Mouse (Mus musculus) CD4-positive, CD25-positive, alpha-beta regulatory T cell, adult 2 months (primary cell): ENCODE data around the gene Spock2.

ENCODE experiments used
- DNase-seq: peaks from one replicate; pipeline ENCODE4 v3.0.0-alpha.2; 2012; ENCODE audit warnings: low read depth, low spot score

Spock2 gene

DNA sequence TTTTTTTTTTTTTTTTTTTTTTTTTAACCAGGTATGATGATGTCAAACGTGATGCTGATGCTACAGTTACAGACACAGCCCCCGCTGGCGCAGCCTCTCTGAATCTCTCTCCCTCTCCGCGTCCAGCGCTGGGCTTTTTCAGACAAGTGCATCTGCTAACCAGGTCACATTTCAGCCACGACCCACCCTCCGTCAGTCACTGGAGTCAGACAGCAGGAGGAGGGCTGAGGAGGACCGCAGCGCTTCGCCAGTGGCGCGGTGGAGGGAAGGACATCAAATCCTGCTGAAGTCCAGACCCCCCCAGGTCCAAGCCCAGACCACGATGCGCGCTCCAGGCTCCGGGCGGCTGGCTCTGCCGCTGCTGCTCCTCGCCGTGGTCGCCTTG lies at the start of gene Spock2:
TSS of gene Spock2 (plus strand) at position 74 of the 385 bp plus-strand sequence.
- DNase-seq, result peak; percentile 72

DNA sequence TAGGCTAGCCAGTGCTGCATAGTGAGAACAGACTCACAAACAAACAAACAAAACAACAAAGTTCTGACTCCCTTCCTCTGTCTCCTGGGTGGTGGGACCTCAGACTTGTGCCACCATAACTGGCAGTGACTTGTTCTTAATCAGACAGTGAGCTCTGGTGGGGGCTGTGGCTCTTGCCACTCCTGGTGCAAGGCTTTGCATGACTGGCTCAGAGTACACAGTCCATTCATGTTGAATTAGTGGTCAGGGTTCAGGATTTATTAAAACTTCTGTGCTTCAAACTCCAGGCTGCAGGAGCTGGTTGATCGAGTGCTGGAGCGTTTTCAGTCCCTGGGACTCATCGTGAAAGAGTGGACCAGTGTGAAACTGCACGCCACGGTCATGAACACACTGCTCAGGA lies 43.8 kb upstream of the Spock2 start:
- DNase-seq, result no peak

DNA sequence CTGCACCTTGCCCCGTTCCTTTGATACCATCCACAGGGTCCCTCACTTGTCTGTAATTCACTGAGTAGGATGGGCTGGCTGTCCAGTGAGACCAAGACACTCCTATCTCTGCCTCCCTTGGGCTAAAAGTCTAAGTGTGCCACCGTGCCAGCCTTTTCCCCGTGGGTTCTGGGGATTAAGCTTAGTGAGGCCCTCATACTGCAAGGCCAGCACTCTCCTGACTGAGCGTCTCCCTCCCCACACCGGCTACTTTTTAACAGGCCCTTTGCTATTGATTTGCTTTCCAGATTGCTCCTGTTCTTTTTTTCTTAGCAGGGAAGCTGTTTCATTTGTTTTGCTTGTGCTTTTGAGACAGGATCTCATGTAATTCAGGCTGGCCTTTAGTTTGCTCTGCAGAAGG lies 43.1 kb upstream of the Spock2 start:
- no peak for DNase-seq

DNA sequence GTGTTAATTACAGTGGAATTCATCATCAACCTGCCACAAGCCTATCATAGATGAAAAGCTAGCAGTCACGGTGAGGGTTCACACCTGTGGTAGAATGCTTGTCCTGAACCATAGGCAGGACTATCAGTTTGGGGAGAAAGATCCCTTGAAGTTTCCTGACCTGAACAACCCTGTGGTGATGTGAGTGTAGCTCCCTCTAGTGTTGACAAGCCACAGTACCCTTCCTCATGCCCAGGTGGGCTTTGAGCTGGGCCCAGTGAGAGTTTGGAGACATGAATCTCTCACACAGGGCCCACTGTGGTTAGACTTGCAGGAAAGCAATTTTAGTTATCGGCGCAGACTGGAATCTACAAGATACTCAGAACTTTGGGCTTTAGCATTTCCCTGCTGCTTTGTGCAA lies 39.5 kb upstream of the Spock2 start:
- peak; percentile 76 for DNase-seq

DNA sequence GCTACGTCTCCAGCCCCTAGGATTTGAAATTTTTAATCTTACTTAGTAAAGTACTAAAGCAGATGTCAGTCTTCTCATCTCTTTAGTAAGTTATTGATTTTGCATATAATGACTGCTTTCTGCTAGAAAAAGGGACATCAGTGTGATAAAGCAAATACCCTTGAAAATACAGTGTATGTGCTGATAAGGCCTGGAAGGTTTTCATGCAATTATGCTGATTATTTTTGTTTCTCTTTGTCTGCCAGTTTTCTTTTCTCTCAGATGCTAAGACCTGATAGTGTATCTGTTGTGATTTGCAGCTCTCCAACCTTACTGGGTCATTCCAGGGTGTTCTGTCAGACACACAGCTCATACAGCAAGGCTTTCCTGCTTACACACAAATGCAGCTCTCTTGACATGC lies 30.9 kb upstream of the Spock2 start:
- DNase-seq, result no peak

DNA sequence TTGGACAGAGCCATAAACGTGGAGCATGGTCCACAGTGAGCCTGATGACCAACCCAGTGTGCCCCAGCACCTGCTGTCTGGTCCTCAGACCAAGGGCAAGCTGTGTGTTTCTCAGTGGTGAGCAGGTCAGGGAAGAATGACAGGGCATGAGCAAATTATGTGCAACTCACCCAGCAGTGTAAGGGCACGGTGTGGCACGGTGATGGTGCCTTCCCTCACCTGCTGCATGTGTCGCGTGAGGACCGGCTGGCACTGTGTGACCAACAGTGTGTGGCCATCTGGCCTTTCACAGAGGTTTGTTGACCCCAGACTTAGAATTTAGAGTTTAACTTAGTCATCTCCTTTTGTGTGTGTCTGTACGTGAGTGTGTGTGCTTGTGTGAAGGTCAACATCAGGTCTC lies 28.8 kb upstream of the Spock2 start:
- no peak for DNase-seq

DNA sequence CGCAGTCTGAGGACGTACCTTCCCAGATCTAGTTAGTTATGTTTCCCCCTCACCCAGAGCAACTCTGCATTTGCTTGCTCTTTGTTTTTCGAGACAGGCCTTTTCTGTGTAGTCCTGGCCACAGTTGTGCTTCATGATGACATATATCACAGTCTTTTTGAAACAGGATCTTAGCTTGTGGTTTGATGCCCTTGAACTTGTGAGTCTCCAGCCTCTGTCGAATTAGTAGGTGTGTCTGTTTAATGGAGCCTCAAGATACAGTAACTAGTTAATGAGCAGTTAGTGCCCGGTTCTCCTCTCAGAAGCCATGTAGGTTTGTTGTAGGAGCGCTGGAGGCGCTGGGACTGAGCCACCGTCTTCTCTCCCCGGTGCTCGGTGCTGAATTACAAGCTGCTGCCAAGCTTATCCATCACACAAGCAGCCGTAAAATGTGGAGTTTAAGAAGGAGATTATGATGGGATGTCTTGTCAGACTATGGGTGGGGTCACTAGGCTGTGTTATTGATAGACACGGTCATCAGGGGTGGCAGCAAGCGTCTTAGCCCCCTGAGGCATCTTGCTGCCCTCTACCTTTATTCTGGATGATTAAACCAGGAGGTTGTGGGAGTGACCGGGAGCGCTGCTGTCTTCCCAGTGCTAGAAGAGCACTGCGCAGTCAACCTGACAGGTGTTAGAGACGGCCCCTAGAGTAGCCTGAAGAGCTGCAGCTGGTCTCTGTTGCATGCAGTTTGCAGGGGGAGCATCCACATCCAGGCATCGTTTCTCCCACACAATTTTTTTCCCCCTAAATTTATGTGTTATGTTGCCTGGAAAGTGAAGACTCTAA lies 28.1 kb upstream of the Spock2 start:
- peak; percentile 16 for DNase-seq

DNA sequence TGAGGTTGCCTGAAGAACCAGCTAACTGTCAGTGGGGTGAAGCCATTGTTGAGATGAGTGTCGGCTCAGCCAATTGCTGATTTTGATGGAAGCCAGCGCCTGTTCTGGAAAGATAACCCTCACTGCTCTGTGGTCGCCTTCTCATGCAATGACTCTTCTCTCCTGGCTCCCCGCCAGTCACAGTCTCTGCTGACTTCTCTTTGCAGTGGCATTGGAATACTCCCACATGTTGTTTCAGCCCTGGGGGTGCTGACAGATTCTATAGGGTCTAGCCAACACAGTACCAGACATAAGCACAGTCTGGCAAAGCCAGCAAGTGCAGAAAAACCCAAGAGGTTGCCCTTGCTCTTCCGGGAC lies 27.5 kb upstream of the Spock2 start:
- no peak for DNase-seq

DNA sequence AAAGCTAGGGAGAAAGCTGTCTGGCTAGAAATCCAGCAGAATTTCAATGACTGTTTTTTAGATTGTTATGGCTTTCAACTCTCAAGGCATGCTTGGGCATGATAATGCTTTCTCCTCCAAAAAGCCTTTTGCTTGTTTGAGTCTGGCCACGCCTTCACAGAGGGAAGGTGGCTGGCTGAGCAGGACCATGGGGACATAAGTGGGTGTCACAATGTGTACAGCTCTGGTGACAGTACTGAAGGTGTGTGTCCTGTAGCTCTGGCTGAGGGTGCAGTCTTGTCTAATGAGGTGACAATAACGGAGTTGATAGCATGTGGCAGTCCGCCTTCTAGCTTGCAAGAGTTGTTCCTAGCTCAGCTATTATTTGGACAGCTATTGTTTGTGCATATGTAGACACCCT lies 25.8 kb upstream of the Spock2 start:
- no peak for DNase-seq

DNA sequence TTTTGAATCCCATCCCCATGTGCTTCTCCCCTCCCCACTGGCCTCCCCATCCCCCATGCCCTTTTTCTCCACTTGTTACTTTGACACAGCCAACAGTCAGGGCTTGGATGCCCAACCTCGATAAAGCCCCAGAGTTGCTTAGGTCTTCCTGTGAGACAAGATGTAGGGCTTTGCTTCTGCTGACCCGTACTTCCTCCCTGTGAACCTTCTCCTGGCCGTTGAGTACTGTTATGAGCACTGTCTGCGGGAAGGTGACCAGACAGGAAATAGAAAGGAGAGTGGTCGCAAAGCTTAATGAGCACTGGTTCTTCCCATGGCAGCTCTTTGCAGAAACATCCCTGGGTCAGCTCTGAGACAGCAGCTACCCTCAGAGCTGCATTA lies 25.4 kb upstream of the Spock2 start:
- peak; percentile 40 for DNase-seq

DNA sequence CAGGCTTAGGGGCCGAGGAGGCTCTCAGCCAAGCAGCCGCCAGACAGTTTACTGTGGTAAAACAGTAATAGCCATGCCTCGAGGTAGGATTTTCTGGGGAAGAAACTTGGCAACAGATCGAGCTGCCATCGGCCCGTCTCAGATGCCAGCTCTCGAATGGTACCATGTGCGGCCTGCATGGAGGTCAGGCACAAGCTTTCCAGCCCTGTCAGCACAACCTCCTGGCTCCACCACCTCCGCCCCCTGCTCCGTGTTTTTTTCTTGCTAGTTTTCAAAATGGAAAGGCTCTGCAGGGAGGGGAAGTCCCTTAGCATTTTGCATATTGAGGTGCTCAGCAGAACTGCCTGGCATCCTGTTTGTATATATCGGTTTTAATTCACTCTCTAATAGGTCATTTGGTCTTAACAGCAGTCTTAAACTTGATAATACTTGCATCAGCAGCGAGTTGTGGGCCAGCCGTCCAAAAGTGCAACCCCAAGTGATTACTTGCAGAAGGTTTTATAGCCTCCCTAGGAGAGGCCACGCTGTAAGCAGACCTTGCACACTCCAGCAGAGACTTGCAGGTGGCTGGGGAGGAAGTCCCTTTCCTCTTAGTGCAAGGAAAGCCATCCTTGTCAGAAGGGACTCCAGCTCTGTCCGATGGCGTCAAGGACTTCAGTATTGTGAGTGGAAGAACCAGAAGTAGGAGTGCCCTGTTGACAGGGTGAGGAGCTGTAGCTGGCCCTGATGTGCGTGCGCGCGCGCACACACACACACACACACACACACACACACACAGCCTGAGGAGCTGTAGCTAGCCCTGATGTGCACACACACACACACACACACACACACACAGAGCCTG lies 24.8 kb upstream of the Spock2 start:
- DNase-seq, result peak; percentile 77

DNA sequence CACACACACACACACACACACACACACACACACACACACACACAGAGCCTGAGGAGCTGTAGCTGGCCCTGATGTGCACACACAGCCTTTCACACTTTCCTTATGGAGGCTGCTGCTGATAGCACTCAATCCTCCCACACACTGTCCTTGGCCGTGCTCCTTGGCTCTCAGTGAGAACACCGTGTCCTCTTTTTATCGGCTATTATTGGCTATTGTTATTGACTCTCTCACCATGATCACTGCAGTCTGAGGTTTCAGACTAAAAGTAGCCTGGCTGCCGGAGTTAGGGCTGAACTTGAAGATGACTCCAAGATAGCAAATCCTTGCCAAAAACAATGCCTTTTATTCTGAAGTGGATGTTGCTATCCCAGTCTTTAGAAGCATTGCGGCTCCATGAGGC lies 24.1 kb upstream of the Spock2 start:
- DNase-seq, result peak; percentile 44

DNA sequence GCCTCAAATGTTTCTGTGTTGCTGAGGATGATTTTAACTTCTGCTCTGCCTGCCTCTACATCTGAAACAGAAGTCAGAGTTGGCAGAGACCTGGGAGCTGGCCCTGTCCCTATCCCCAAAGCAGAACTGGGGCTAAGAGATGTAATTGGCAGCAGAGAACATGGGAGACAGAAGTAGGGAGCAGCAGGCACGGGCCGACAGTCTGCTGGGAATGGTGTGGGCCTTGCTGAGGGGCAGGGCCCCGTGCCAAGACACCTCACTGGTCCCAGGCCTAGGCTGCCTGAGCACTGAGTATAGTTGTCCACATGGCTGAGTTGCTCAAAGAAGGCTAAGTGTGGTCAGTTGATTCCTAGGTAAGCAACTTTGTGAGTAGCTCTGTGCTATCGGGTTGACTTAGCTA lies 22.0 kb upstream of the Spock2 start:
- DNase-seq, result no peak

DNA sequence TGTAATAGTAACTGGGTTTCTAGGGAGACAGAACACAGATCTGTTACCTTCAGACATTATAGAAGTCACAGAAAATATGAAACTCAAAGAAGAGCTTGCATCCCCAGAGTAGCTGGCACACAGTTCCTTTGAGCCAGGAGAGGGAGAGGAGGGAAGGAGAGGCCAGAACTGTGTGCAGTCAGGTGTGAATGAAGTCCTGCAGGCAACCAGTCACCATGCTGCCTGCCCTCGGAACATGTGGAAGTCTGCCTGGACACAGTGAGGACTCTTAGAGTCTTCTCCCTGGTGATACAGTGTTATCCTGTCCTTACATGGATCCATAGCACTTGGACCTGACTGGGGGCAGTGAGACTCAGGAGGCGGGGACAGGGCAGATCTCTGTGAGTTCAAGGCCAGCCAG lies 13.7 kb upstream of the Spock2 start:
- no peak for DNase-seq

DNA sequence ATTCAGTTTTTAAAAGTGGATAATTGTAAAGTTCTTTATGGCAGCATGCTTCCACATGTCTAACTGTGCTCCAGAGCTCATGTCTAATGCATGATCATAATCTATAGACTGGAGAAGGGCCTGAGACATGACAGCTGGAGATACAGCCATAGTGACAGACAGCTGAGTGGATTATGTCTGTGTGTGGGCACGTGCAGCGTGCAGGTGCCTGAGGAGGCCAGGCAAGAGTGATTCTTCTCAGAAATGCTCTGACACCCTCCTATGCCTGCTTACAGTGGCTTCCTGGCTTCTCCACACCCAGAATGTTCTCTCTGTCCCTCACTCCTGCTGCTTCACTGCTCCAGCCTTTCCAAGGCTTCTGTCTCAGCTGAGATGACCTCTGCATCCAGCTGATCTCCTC lies 12.3 kb upstream of the Spock2 start:
- DNase-seq, result no peak

DNA sequence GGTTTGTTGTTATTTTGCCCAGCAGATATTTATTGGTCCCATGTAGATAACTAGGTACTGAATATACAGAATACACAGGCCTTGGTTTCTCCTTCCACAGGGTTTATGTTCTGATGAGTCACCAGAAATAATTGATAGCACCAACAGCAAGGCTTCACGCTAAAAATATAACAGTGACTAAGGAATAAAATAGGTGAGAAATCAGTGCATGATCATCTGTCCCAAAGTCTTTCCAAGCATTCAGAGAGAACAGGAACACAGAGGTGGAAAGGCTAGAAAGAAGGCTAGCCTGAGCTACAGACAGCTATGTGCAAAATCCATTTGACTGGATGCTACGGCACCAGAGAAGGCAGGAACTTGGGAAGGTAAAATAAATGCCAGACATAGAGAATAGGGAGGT lies 10.5 kb upstream of the Spock2 start:
- no peak for DNase-seq

DNA sequence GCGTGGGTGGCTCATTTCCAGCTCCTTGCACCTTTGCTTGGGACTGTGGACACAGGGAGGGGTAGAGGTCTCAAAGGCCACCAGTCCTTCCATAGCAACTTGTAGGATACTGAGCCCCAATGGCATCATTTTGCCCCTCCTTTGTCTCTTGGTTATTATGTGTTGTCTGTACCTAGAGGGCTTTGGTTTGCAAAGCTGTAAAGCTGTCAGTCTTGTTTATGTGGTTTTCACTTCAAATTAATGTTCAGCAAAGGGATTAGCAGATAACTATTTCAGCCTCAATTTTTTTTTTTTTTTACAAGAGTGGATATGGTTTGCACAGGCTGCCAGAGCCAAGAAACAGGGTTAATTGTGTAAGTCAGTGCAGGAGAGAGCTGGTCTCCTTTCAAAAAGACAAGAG lies 9.7 kb upstream of the Spock2 start:
- no peak for DNase-seq

DNA sequence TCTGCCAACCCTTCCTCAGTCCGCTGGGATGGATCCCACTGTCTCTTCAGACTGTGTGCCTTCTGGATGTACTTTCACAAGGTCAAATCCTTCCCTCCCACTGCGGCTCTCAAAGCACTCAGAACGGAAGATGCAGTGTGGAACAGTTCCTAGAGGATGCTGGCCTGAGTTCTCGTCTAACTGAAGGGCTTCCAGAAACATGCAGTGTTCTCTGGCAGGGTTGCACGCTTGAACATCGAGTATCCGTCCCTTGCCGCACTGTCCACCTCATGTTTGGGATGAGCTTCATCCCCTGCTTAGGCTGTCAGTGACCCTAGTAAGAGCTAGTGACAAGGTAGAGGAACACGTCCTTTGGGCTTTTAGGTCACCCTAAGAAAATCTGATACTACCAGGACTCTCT lies 8.9 kb upstream of the Spock2 start:
- no peak for DNase-seq

DNA sequence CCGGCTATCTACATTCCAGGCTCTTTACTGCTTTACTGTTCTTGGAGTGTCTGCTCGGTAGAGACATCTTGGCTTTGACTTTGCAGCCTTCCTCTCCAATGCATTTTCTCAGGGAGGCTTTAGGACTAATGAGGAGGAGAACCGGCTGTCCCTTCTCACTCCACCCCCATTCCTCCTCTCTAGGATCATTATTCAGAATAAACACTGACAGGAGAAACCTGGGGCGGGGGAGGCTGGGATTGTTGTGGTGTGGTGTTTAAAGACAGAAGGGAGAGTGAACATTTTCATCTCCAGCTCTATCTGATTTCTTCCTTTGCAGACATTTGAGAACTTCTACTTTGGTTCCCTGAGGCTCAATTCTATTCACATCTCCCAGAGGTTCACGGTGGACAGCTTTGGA lies 8.2 kb upstream of the Spock2 start:
- DNase-seq, result no peak

DNA sequence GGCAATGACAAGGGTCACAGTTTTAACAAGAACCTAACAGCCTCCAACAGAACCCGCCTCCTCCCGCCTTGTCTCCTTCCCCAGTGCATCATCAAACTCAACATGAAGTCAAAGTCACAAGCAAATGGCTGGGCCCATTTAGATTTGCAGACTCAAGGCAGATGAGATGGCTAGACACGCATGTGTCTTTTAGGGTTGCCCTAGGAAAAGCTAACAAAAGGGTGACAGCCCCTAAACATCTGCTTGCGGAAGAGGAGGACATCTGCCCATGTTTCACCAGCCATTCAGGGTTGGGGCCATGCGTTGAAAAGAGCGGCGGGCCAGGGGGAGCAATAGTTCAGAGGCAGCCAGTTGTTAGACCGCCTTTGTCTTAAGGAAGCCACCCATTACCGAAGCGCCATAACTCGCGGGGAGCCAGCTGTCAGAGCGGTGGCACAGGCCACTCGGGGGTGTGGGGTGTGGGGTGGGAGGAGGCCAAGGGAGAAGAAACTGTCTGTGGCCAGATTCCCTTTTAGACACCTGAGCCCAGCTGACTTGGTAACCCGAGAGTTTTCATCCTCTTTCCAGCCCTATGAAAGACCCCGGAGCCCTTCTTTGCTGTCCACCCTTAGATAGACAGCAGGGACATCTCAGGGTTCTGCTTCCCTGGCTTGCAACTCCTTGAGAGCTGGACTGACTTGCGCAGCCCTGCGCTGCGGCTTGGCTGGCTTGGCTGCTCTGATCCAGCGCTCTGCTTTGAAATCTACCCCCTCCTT lies 451 bp upstream of the Spock2 start:
- DNase-seq, result no peak

DNA sequence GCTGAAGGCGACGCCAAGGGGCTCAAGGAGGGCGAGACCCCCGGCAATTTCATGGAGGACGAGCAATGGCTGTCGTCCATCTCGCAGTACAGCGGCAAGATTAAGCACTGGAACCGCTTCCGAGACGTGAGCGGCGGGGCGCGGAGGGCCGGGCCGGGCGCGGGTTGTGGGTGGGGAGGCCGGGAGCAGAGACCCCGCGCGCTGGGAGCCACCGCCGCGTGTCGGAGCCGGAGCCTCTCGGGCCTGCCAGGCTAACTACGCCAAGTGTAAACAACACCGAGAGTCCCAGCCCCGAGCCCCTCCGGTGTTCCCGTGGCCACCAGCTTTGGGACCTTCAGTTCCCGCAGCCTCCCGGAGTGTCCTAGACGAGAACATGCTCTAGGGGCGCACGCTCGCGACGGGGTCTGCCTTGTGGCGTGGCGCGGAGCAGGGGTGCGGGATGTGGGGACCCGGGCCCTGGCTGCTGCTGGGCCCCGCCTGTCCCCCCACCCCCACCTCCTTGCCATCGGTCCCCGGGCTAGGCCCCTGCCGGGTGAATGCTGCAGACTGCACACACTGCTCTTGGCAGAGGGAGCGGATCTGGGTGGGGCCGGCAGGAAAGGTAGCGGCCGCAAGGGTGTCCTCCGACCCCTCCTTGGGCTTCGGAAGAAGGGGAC lies 640 bp downstream of the Spock2 start:
- peak; percentile 63 for DNase-seq

DNA sequence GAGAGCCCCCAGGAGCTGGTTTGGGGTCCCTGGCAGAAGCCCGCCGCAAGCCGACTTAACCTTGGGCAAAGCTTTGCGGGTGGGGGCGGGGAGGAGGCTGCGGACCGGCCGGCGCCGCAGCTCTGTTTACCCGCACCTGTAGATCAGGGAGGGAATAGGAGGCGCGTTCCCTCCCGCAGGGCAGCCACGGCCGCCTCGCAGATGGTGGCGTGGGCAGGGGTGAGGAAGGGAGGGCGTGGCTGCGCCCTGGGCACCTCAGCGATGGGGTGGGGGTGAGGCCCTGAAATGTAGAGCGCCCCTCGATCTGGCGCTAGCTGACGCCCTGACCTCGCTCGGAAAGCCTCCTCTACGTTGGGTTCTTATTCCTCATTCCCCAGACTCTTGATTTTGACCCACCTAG lies 1.4 kb downstream of the Spock2 start:
- DNase-seq, result peak; percentile 56
